Mouse (Mus musculus): ENCODE data around the gene Gm21317.
"Not testable (repeated sequence)": the region's sequence is repeated elsewhere in the genome, so short reads cannot be mapped to it uniquely, and the experiment has no call there.

Gene Gm21317

DNA sequence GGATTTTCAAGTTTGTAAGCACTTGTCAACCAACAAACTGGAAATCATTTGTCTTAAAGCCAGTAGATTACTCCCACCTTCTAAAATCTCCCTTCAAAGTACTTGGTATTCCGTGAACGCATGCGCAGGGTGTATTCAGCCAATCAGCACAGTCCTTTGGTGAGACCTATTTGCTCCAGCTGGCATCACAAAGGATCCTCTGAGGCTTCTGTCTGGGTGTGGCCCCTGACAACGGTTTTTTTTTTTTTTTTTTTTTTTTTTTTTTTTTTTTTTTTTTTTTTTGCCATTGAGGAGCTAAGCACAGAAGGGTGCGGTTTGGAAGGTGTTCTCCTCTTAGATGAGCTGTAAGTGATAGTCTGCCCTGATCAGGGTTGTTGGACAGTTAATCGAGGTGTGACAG lies at the start of gene Gm21317:
Gm21317 (plus strand) TSS at position 301 of the 400 bp plus-strand sequence.
- DNase-seq = not testable (repeated sequence)

Measured in lung, postnatal 10 days (tissue).